Mouse (Mus musculus): ENCODE results near the gene Zfp804b.

DNA sequence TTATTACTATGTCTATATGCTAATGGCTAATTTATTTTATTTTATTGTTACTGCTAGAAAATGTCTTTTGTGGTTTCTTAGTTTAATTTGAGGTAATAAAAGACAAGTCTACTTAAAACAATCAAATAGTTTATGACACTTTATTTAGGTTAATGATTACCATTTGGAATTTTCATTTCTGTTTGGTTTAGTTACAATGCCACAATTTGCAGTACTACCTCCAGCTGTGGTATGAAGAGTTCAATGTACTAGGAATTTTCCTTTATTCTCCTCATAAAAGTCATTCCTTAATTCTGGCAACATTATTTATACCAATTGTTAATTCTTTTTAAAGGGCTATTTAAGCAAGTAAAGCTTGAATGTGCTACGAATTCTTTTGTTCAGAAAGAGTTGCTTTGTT is 409.7 kb downstream of the Zfp804b start:
- no peak for TF ChIP-seq CTCF (IDR thresholded peaks at IDR 0.05; ENCODE audit: low read depth)
- no peak for TF ChIP-seq EP300 (IDR thresholded peaks at IDR 0.05; ENCODE audit: low read depth)
